Mouse (Mus musculus): ENCODE measurements around the gene Klk1. TPM values are rescaled to one million over a fixed set of nuclear protein-coding genes. Genes with fewer than 3 reads are reported as not detected.
"Not testable (repeated sequence)": the region's sequence is repeated elsewhere in the genome, so short reads cannot be mapped to it uniquely, and the experiment has no call there.

Gene Klk1
- 4,551 and 6,375 TPM in 2 replicates for polyA plus RNA-seq (2012; rRNA removed)

DNA sequence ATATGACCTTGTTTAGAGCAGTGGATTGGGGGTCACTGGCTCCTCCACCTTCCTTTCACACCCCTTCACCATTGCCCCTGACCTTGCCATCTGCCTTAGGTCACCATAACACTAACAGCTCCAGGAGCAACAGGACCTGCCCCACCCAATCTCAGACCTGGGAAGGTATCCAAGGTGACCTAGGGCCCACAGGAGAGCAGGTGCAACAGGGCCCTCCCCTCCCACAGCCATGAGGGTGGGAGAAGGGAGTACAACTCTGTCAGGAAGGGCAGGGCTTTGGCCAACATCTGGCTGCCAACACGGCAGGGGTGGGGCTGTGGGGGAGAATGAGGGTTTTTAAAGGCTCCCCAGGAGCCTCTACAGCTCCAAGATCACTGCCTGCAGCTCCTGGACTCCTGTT, at the start of gene Klk1:
Klk1 (plus strand) TSS at position 285 of the 400 bp plus-strand sequence.
- TF ChIP-seq CTCF (conservative IDR thresholded peaks at IDR 0.05; ENCODE audit: insufficient read depth, insufficient read length, low read depth, low read length) (no peak), POLR2A (IDR thresholded peaks at IDR 0.05; ENCODE audit: low read depth, low read length) (no peak)
- no peaks in the 10 kb centered on the region for H3K4me1 ChIP-seq (ENCODE audit: control insufficient read depth, insufficient read depth, low read length)
- H3K27ac ChIP-seq (ENCODE audit: insufficient read depth, low read depth, low read length): peak within 1 kb of the TSS; percentile 98
- no peaks in the 10 kb centered on the region for H3K36me3 ChIP-seq (ENCODE audit: control insufficient read depth, insufficient read depth, low read length)
- DNase-seq: peak; percentile 66
- no peaks in the 10 kb centered on the region for H3K27me3 ChIP-seq (replicated peaks; ENCODE audit: control insufficient read depth, insufficient read depth, low read length)
- WGBS: 32% methylated on average over 1 of the region's 1 CpGs
- H3K4me3 ChIP-seq (ENCODE audit: insufficient read depth, low read depth, low read length): peak within 1 kb of the TSS; percentile 36

DNA sequence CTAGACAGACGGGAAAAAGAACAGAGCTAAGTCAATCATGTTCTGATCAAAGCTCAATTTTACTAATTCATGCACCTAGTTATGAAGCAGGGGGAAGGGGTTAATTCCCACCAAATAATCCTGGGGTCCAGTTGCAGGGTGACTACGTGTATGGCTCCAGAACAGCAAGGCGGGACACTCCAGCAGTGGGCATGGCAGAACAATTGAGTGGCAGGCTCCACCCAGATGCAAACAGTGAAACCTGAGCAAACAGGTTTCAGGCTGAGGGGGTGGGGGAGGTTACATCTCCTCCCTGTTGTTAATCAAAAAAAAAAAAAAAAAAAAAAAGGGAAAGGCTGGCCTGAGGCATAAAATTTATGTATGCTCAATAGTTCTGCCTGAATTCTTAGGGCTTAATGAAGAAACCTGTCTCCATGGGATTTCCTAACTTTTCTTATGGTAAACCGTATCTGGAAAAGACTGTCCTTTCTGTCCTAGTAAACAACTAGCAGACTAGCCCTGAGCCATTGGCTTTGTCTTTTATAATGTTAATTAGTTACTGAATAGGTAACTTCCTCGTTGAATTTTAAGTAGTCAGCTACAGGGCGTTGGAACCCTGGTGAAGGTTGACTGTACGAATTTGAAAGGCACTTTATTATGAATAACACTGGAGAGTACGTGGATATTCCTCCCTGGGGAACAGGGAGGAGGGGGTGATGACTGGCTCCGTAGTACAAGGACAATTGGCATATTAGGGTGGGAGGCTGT, 45.7 kb upstream of the Klk1 start:
- no peaks in the 10 kb centered on the region for H3K27me3 ChIP-seq (replicated peaks; ENCODE audit: control insufficient read depth, insufficient read depth, low read length)
- H3K4me3 ChIP-seq (ENCODE audit: insufficient read depth, low read depth, low read length): no peak overlapping the region
- H3K4me1 ChIP-seq (ENCODE audit: control insufficient read depth, insufficient read depth, low read length): peaks cover 4% of the 10 kb centered on the region; the same call in 1 of the 2 replicates
- no peaks in the 10 kb centered on the region for H3K36me3 ChIP-seq (ENCODE audit: control insufficient read depth, insufficient read depth, low read length)
- TF ChIP-seq POLR2A (IDR thresholded peaks at IDR 0.05; ENCODE audit: low read depth, low read length): no peak
- TF ChIP-seq CTCF (conservative IDR thresholded peaks at IDR 0.05; ENCODE audit: insufficient read depth, insufficient read length, low read depth, low read length): no peak
- 24% methylated on average over 9 of the region's 9 CpGs for WGBS
- peak; percentile 72 for DNase-seq
- peak overlapping the region; percentile 95 for H3K27ac ChIP-seq (ENCODE audit: insufficient read depth, low read depth, low read length)

DNA sequence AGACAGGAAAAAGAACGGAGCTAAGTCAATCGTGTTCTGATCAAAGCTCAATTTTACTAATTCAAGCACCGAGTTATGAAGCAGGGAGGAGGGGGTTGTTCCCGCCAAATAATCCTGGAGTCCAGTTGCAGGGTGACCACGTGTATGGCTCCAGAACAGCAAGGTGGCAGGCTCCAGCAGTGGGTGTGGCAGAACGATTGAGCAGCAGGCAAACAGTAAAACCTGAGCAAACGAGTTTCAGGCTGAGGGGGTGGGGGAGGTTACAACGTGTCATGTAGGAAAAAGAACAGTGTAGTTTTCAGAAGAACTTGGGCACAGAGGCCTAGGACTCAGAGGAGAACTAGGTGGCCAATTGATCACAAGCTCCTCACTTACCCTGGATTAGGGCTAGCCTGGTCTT, 38.6 kb upstream of the Klk1 start:
- peak overlapping the region; percentile 59; the same call in 1 of the 2 replicates for H3K27ac ChIP-seq (ENCODE audit: insufficient read depth, low read depth, low read length)
- H3K4me3 ChIP-seq (ENCODE audit: insufficient read depth, low read depth, low read length); H3K4me1 ChIP-seq (ENCODE audit: control insufficient read depth, insufficient read depth, low read length); H3K27me3 ChIP-seq (replicated peaks; ENCODE audit: control insufficient read depth, insufficient read depth, low read length); H3K36me3 ChIP-seq (ENCODE audit: control insufficient read depth, insufficient read depth, low read length): not testable (repeated sequence)
- peak; percentile 22 for DNase-seq
- 43% methylated on average over 8 of the region's 8 CpGs for WGBS

DNA sequence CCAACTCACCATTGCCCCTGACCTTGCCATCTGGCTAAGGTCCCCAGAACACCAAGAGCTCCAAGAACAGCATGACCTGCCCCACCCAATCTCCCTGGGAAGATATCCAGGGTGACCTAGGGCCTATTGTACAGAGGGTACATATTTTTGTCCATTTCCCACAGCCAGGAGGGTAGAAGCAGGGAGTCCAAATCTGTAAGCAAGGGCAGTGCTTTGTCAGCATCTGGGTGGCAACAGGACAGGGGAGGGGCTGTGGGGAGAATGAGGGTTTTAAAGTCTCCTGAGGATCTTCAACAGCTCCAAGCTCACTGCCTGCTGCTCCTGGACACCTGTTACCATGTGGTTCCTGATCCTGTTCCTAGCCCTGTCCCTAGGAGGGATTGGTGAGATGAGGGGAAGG, 37.2 kb upstream of the Klk1 start, which contains the start of gene Klk1b24:
Klk1b24 (plus strand) TSS at position 301 of the 400 bp plus-strand sequence.
- 0 out of 2 replicates have a peak within 1 kb of the TSS, but pooled peaks have one; percentile 16 for H3K27ac ChIP-seq (ENCODE audit: insufficient read depth, low read depth, low read length)
- not testable (repeated sequence) for H3K4me1 ChIP-seq (ENCODE audit: control insufficient read depth, insufficient read depth, low read length); H3K4me3 ChIP-seq (ENCODE audit: insufficient read depth, low read depth, low read length); DNase-seq; H3K27me3 ChIP-seq (replicated peaks; ENCODE audit: control insufficient read depth, insufficient read depth, low read length); H3K36me3 ChIP-seq (ENCODE audit: control insufficient read depth, insufficient read depth, low read length)

DNA sequence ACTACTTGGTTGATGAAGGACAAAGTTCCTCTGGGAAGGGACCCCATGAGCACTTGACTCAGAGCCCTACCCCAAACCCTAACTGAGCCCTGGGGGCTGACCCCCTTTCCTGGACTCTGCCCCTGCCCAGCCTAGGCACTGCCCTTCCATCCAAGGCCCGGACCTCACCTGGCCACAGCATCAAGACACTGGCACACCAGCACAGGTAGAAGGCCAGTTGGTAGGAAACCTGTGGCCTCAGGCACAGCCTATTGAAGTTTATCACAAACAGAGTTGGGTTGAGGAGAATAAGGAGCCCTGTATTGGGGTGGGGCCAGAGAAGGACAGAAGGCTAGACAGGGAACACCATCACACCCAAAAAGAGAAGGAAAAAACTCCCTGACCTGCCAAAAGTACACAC, 31.7 kb upstream of the Klk1 start:
- DNase-seq: not testable (repeated sequence)

DNA sequence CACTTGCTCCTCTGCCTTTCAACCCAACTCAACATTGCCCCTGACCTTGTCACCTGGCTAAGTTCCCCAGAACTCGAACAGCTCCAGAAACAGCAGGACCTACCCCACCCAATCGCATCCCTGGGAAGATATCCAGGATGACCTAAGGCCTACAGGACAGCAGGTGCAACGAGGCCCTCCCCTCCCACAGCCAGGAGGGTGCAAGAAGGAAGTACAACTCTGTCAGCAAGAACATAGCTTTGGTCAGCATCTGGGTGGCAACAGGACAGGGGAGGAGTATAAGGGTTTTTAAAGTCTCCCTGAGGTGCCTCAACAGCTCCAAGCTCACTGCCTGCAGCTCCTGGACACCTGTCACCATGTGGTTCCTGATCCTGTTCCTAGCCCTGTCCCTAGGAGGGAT, 27.3 kb upstream of the Klk1 start, which contains the start of gene Klk1b3:
Klk1b3 (plus strand) TSS at position 301 of the 400 bp plus-strand sequence.
- Histone ChIP-seq H3K27ac (ENCODE audit: insufficient read depth, low read depth, low read length) (no peak within 1 kb of the TSS), H3K4me1 (ENCODE audit: control insufficient read depth, insufficient read depth, low read length) (no peaks in the 10 kb centered on the region; the same call in 1 of the 2 replicates), H3K4me3 (ENCODE audit: insufficient read depth, low read depth, low read length) (no peak within 1 kb of the TSS), H3K27me3 (replicated peaks; ENCODE audit: control insufficient read depth, insufficient read depth, low read length) (no peaks in the 10 kb centered on the region), H3K36me3 (ENCODE audit: control insufficient read depth, insufficient read depth, low read length) (no peaks in the 10 kb centered on the region)
- no peak for DNase-seq
- TF ChIP-seq POLR2A (IDR thresholded peaks at IDR 0.05; ENCODE audit: low read depth, low read length) (no peak), CTCF (conservative IDR thresholded peaks at IDR 0.05; ENCODE audit: insufficient read depth, insufficient read length, low read depth, low read length) (no peak)
- WGBS: 62% methylated on average over 3 of the region's 3 CpGs

More for the DNA sequence above, 31.7 kb upstream of the Klk1 start:
- WGBS: 73% methylated on average over 1 of the region's 1 CpGs
- not testable (repeated sequence) for H3K27me3 ChIP-seq (replicated peaks; ENCODE audit: control insufficient read depth, insufficient read depth, low read length); H3K36me3 ChIP-seq (ENCODE audit: control insufficient read depth, insufficient read depth, low read length); H3K4me1 ChIP-seq (ENCODE audit: control insufficient read depth, insufficient read depth, low read length); H3K27ac ChIP-seq (ENCODE audit: insufficient read depth, low read depth, low read length); H3K4me3 ChIP-seq (ENCODE audit: insufficient read depth, low read depth, low read length)

DNA sequence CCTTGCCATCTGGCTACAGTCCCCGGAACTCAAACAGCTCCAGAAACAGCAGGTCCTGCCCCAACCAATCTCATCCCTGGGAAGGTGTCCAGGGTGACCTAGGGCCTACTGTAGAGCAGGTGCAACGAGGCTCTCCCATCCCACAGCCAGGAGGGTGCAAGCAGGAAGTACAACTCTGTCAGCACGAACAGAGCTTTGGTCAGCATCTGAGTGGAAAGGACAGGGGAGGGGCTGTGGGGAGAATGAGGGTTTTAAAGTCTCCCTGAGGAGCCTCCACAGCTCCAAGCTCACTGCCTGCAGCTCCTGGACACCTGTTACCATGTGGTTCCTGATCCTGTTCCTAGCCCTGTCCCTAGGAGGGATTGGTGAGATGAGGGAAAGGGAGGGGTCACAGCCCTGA, 18.0 kb upstream of the Klk1 start, which contains the start of gene Klk1b4:
Klk1b4 (plus strand) TSS at position 301 of the 400 bp plus-strand sequence.
- DNase-seq; H3K4me1 ChIP-seq (ENCODE audit: control insufficient read depth, insufficient read depth, low read length); H3K27me3 ChIP-seq (replicated peaks; ENCODE audit: control insufficient read depth, insufficient read depth, low read length); H3K27ac ChIP-seq (ENCODE audit: insufficient read depth, low read depth, low read length); H3K4me3 ChIP-seq (ENCODE audit: insufficient read depth, low read depth, low read length); H3K36me3 ChIP-seq (ENCODE audit: control insufficient read depth, insufficient read depth, low read length): not testable (repeated sequence)
- 26% methylated on average over 3 of the region's 3 CpGs for WGBS

DNA sequence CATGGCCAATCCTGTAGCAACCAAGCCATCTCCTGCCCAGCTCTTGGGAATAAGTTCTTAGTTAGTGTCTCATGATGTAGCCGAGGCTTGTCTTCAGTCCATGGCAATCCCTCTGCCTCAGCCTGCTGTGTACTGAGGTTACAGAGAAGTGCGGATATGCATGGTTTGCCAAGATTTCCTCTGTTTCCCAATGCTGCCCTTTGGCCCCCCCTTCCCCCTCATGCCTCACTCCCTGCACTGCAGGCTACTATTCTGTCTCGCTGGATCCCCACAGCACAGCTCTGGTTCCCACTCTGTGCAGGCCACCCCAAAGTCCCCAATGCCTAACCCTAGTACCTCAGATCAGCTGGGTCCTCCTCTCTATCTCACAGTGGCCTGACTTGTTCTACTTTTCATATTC, 16.9 kb upstream of the Klk1 start:
- no peak overlapping the region for H3K4me3 ChIP-seq (ENCODE audit: insufficient read depth, low read depth, low read length)
- WGBS: 80% methylated on average over 3 of the region's 3 CpGs
- H3K36me3 ChIP-seq (ENCODE audit: control insufficient read depth, insufficient read depth, low read length): no peaks in the 10 kb centered on the region
- no peaks in the 10 kb centered on the region for H3K27me3 ChIP-seq (replicated peaks; ENCODE audit: control insufficient read depth, insufficient read depth, low read length)
- H3K4me1 ChIP-seq (ENCODE audit: control insufficient read depth, insufficient read depth, low read length): no peaks in the 10 kb centered on the region
- TF ChIP-seq POLR2A (IDR thresholded peaks at IDR 0.05; ENCODE audit: low read depth, low read length): no peak
- no peak for TF ChIP-seq CTCF (conservative IDR thresholded peaks at IDR 0.05; ENCODE audit: insufficient read depth, insufficient read length, low read depth, low read length)
- no peak for DNase-seq
- H3K27ac ChIP-seq (ENCODE audit: insufficient read depth, low read depth, low read length): no peak overlapping the region
